Mouse (Mus musculus) hematopoietic stem cell, adult 5-6 weeks (primary cell): ENCODE measurements around the gene Olfr146. TPM values are rescaled to one million over a fixed set of nuclear protein-coding genes. Genes with fewer than 3 reads are reported as not detected.

Source experiments
- ATAC-seq, 2 experiments: fragments of 125-278 bp in 1 of 2; replicated peaks in 1 of 2; 2 replicates each; pipeline ENCODE4 v1.8.0; 2016 to 2017; ENCODE audit warnings: inconsistent platforms in 2 of 2, mild to moderate bottlenecking in 2 of 2, moderate number of reproducible peaks in 2 of 2, low read depth in 1 of 2, moderate TSS enrichment in 1 of 2; ENCODE audit not compliant: low FRiP score in 2 of 2, poor library complexity in 2 of 2, severe bottlenecking in 2 of 2, insufficient read depth in 1 of 2, low TSS enrichment in 1 of 2
- total RNA-seq: library from RNA; stranded (forward); fragments of 172-1452, 232-1000 nt; gene quantifications from 2 replicates; pipeline ENCODE4 v1.2.3, GENCODE M21; 2017

The Olfr146 gene
- not detected in 2 replicates for total RNA-seq

DNA sequence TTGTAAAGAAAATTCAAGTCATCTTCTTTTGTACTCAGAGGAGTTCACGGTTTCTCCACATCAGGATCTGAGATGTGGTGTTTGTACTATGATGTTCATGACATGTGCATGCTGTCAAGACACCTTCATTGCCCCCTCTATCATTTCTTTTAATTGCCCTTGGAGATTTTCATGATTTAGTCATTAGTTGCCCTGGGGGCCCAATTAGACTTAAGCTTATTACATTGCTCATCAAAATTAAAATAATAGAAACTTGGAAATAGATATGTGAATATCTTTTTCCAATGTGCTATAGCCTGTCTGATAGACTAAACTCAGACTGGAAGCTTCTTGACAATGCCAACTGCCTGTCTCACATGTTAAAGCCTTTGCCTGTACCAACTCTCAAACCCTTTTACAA, at the start of gene Olfr146:
Olfr146 (minus strand) TSS at position 101 of the 400 bp plus-strand sequence.
- no peak for ATAC-seq

- no peak for ATAC-seq
Measured at GRCm38 (mm10) chr9:39064851-39065250, 41.7 kb upstream of the Olfr146 start, which contains the start of gene Olfr937. Gene Olfr937 (minus strand): TSS chr9:39064951.

GRCm38 (mm10) chr9:38999583-38999982, 23.6 kb downstream of the Olfr146 start, which contains the start of gene Olfr935:
Gene Olfr935 (minus strand): TSS chr9:38999683.
- ATAC-seq, result no peak

GRCm38 (mm10) chr9:38988215-38988614, 35.0 kb downstream of the Olfr146 start, which contains the start of gene Olfr934:
Gene Olfr934 (minus strand): TSS chr9:38988315.
- ATAC-seq, result no peak

- no peak for ATAC-seq
Measured at GRCm38 (mm10) chr9:38972013-38972412, 51.2 kb downstream of the Olfr146 start, which contains the start of gene Olfr933. Gene Olfr933 (plus strand): TSS chr9:38972313.

Other genes with a start within 250 kb of the Olfr146 start
- gene Olfr922, start 208.8 kb downstream of the Olfr146 start, total RNA-seq, result not detected in 2 replicates
- gene Olfr923, start 196.8 kb downstream of the Olfr146 start, total RNA-seq, result not detected in 2 replicates
- gene Olfr924, start 178.9 kb downstream of the Olfr146 start, total RNA-seq, result not detected in 2 replicates
- gene Olfr26, start 168.3 kb downstream of the Olfr146 start, total RNA-seq, result not detected in 2 replicates
- not detected in 2 replicates for gene Olfr926, start 146.3 kb downstream of the Olfr146 start, total RNA-seq
- gene Olfr930, start 93.6 kb downstream of the Olfr146 start, total RNA-seq, result not detected in 2 replicates
- gene Olfr933, start 51.1 kb downstream of the Olfr146 start, total RNA-seq, result not detected in 2 replicates
- gene Olfr934, start 35.1 kb downstream of the Olfr146 start, total RNA-seq, result not detected in 2 replicates
- gene Olfr935, start 23.7 kb downstream of the Olfr146 start, total RNA-seq, result not detected in 2 replicates
- gene Olfr937, start 41.6 kb upstream of the Olfr146 start, total RNA-seq, result not detected in 2 replicates
- gene Olfr938, start 55.5 kb upstream of the Olfr146 start, total RNA-seq, result not detected in 2 replicates
- not detected in 2 replicates for gene Olfr27, start 104.8 kb upstream of the Olfr146 start, total RNA-seq
- gene Olfr943, start 142.9 kb upstream of the Olfr146 start, total RNA-seq, result not detected in 2 replicates
- not detected in 2 replicates for gene Olfr944, start 178.5 kb upstream of the Olfr146 start, total RNA-seq
- not detected in 2 replicates for gene Olfr1537, start 226.6 kb upstream of the Olfr146 start, total RNA-seq